Mouse (Mus musculus): Measurements from ENCODE around the gene C1qtnf2. TPM values are rescaled to one million over a fixed set of nuclear protein-coding genes. Genes with fewer than 3 reads are reported as not detected.

The C1qtnf2 gene
- total and polyA plus RNA-seq, 3 experiments = not detected

GRCm38 (mm10) chr11:43425824-43426413 is 48.2 kb upstream of the C1qtnf2 start, which contains the start of gene Pttg1 (continued):
- TF ChIP-seq GABPA (IDR thresholded peaks at IDR 0.05; ENCODE audit: low read depth, low read length) (no peak), EP300 (IDR thresholded peaks at IDR 0.05; ENCODE audit: low read depth in 1 of 2, low read length in 2 of 2) (0 out of 4 replicates have a peak, but pooled peaks of 1 of the 2 experiments have one; percentile 23), POLR2AphosphoS5 (IDR thresholded peaks at IDR 0.05; ENCODE audit: borderline replicate concordance, low read depth, low read length) (peak; percentile 82; the same call in 1 of the 2 replicates), MAZ (IDR thresholded peaks at IDR 0.05; ENCODE audit: low read depth, low read length) (peak; percentile 60; the same call in 1 of the 2 replicates), CHD2 (IDR thresholded peaks at IDR 0.05; ENCODE audit: low read length) (peak; percentile 13; the same call in 1 of the 2 replicates), TCF12 (IDR thresholded peaks at IDR 0.05; ENCODE audit: low read depth, low read length) (peak; percentile 79)

DNA sequence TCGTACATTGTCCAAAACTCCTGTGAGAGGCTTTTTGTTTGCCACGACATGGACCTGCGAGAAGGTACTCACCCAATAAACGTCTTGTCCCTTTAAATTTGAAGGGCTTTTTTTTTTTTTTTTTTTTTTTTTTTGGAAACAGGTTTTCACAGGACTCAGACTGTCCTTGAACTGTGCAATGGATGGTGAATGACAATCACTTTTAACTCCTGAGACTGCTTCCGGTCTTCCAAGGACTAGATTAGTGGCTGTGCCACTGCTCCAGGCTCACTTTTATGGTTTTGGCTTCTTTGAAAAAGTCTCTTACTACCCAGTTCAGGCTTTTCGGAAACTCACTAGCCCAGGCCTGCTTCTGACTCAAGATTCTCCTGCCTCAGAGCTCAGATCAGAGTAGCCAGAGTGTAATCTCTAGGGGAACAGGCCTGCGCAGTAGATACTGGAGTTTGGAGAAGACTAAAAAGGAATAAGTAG is 47.6 kb upstream of the C1qtnf2 start:
- peak overlapping the region; percentile 76 for H3K9ac ChIP-seq (ENCODE audit: control insufficient read depth, low read depth, low read length, poor library complexity, severe bottlenecking)
- peak; percentile 83 for DNase-seq (ENCODE audit: low read depth, low spot score)

More for the DNA sequence above, 47.6 kb upstream of the C1qtnf2 start:
- H3K4me1 ChIP-seq (ENCODE audit: control insufficient read depth in 1 of 2, insufficient read depth in 2 of 2, low read length in 2 of 2) = peaks cover 0 to 14% of the 10 kb centered on the region in 2 experiments; a peak in 3 of 4 replicates
- H3K9me3 ChIP-seq (replicated peaks; ENCODE audit: insufficient read depth, low read length) = no peaks in the 10 kb centered on the region
- H3K79me2 ChIP-seq (ENCODE audit: control insufficient read depth, insufficient read depth, low read length, poor library complexity) = peaks cover 4% of the 10 kb centered on the region
- peaks cover 0 to 8% of the 10 kb centered on the region in 2 experiments; a peak in 2 of 4 replicates for H3K36me3 ChIP-seq (ENCODE audit: control insufficient read depth in 1 of 2, insufficient read depth in 2 of 2, low read length in 2 of 2)
- peak overlapping the region; percentile 64 to 79 for H3K4me3 ChIP-seq (ENCODE audit: control insufficient read depth in 1 of 2, insufficient read depth in 1 of 2, low read depth in 2 of 2, low read length in 2 of 2)
- no peaks in the 10 kb centered on the region for H3K27me3 ChIP-seq (ENCODE audit: control insufficient read depth in 1 of 2, insufficient read depth in 2 of 2, low read length in 2 of 2)
- TF ChIP-seq ZC3H11A (IDR thresholded peaks at IDR 0.05; ENCODE audit: low read depth, low read length) (no peak), POLR2A (IDR thresholded peaks at IDR 0.05; ENCODE audit: control insufficient read depth in 1 of 2, insufficient read depth in 1 of 2, low read depth in 1 of 2, low read length in 2 of 2, poor library complexity in 1 of 2) (no peak), BHLHE40 (IDR thresholded peaks at IDR 0.05; ENCODE audit: borderline replicate concordance, low read depth, low read length) (no peak), NRF1 (IDR thresholded peaks at IDR 0.05; ENCODE audit: insufficient read depth, low read depth, low read length, poor library complexity, severe bottlenecking) (peak; percentile 53; the same call in 1 of the 2 replicates), HCFC1 (IDR thresholded peaks at IDR 0.05; ENCODE audit: low read depth, low read length) (peak; percentile 74), ZNF384 (IDR thresholded peaks at IDR 0.05; ENCODE audit: low read depth, low read length) (peak; percentile 98), USF2 (IDR thresholded peaks at IDR 0.05; ENCODE audit: borderline replicate concordance in 1 of 2, insufficient read depth in 1 of 2, low read depth in 1 of 2, low read length in 2 of 2) (no peak), TBP (IDR thresholded peaks at IDR 0.05; ENCODE audit: low read depth, low read length) (0 out of 2 replicates have a peak, but pooled peaks have one; percentile 7), GATA1 (IDR thresholded peaks at IDR 0.05; ENCODE audit: low read depth, low read length) (no peak), CHD2 (IDR thresholded peaks at IDR 0.05; ENCODE audit: low read length) (0 out of 2 replicates have a peak, but pooled peaks have one; percentile 7), RAD21 (IDR thresholded peaks at IDR 0.05; ENCODE audit: low read depth, low read length) (no peak), TAL1 (IDR thresholded peaks at IDR 0.05; ENCODE audit: low read length) (no peak), ETS1 (IDR thresholded peaks at IDR 0.05; ENCODE audit: low read depth, low read length) (no peak), ZMIZ1 (IDR thresholded peaks at IDR 0.05; ENCODE audit: low read depth, low read length) (no peak), POLR2AphosphoS2 (IDR thresholded peaks at IDR 0.05; ENCODE audit: low read length) (no peak), ELF1 (IDR thresholded peaks at IDR 0.05; ENCODE audit: low read depth, low read length) (no peak), SIN3A (IDR thresholded peaks at IDR 0.05; ENCODE audit: low read length) (peak; percentile 86), KAT2A (conservative IDR thresholded peaks at IDR 0.05; ENCODE audit: low read depth, low read length) (no peak), NELFE (IDR thresholded peaks at IDR 0.05; ENCODE audit: low read depth, low read length) (no peak; the same call in 1 of the 2 replicates), CHD1 (IDR thresholded peaks at IDR 0.05; ENCODE audit: low read depth, low read length) (no peak), MEF2A (IDR thresholded peaks at IDR 0.05; ENCODE audit: extremely low read depth, insufficient replicate concordance, low read depth, low read length, poor library complexity, severe bottlenecking) (no peak), USF1 (IDR thresholded peaks at IDR 0.05; ENCODE audit: low read depth, low read length) (no peak), POLR2AphosphoS5 (IDR thresholded peaks at IDR 0.05; ENCODE audit: borderline replicate concordance, low read depth, low read length) (no peak)
- H3K27ac ChIP-seq (ENCODE audit: control insufficient read depth, low read depth, low read length) = peak overlapping the region; percentile 72

All from MEL (cell line).